Mouse (Mus musculus) CH12.LX (cell line): ENCODE data around the gene Abhd6. TPM values are rescaled to one million over a fixed set of nuclear protein-coding genes. Genes with fewer than 3 reads are reported as not detected.

Source experiments
- DNase-seq: peaks from one replicate; pipeline ENCODE4 v3.0.0-alpha.2; 2013; ENCODE audit errors: extremely low read depth
- H3K27ac ChIP-seq: 2 replicates; pipeline ENCODE4 v1.5.1; 2012; ENCODE audit warnings: low read depth, mild to moderate bottlenecking, control low read depth, moderate library complexity; ENCODE audit not compliant: insufficient read depth
- H3K27me3 ChIP-seq: replicated peaks from 2 replicates; pipeline ENCODE3; 2012; ENCODE audit warnings: inconsistent platforms
- H3K36me3 ChIP-seq, 2 experiments: replicated peaks in 1 of 2; 2 replicates each; pipeline versions ENCODE3 to v1.6.1; 2012; ENCODE audit warnings: inconsistent platforms in 1 of 2, low read length in 1 of 2, mild to moderate bottlenecking in 1 of 2, mixed read lengths in 1 of 2, moderate library complexity in 1 of 2; ENCODE audit not compliant: control insufficient read depth in 1 of 2, insufficient read depth in 1 of 2
- H3K4me1 ChIP-seq, 2 experiments: 2 replicates each; pipeline ENCODE4 v1.6.1; 2012; ENCODE audit warnings: inconsistent platforms in 1 of 2, moderate library complexity in 1 of 2; ENCODE audit not compliant: insufficient read depth in 2 of 2, control insufficient read depth in 1 of 2
- H3K4me2 ChIP-seq: 2 replicates; pipeline ENCODE4 v1.6.1; 2012; ENCODE audit warnings: low read depth, mild to moderate bottlenecking, control low read depth; ENCODE audit not compliant: poor library complexity, insufficient read depth, severe bottlenecking
- H3K4me3 ChIP-seq, 3 experiments: fragments of 150-350 bp in 1 of 3; sonication (generic) in 1 of 3; replicated peaks in 1 of 3; 2 replicates each; pipeline versions ENCODE3 to v1.5.1; 2011 to 2012; ENCODE audit warnings: low read depth in 2 of 3, low read length in 2 of 3, mild to moderate bottlenecking in 2 of 3, moderate library complexity in 2 of 3, control low read depth in 1 of 3, improper control_type of control experiment in 1 of 3, inconsistent platforms in 1 of 3, mixed read lengths in 1 of 3; ENCODE audit not compliant: poor library complexity in 1 of 3
- H3K79me2 ChIP-seq: replicated peaks from 2 replicates; pipeline ENCODE4 v1.6.1; 2012; ENCODE audit warnings: mild to moderate bottlenecking, moderate library complexity; ENCODE audit not compliant: control insufficient read depth, poor library complexity, insufficient read depth, severe bottlenecking; ENCODE audit errors: extremely low read depth
- H3K9ac ChIP-seq: 2 replicates; pipeline ENCODE4 v1.6.1; 2012; ENCODE audit warnings: low read depth, mild to moderate bottlenecking, control low read depth, moderate library complexity; ENCODE audit not compliant: insufficient read depth
- H3K9me3 ChIP-seq: replicated peaks from 2 replicates; pipeline ENCODE3; 2012; ENCODE audit warnings: low read length, inconsistent platforms, mixed read lengths
- BHLHE40 ChIP-seq: IDR thresholded peaks from 2 replicates; pipeline ENCODE4 v1.6.1; 2011; ENCODE audit warnings: mild to moderate bottlenecking, low read depth, low read length, improper control_type of control experiment
- CHD1 ChIP-seq: IDR thresholded peaks from 2 replicates; pipeline ENCODE4 v1.6.1; 2012; ENCODE audit warnings: low read depth, low read length, improper control_type of control experiment, inconsistent platforms
- CTCF ChIP-seq, 2 experiments: IDR thresholded peaks in 1 of 2; conservative IDR thresholded peaks in 1 of 2; 2 replicates each; pipeline ENCODE4 v1.5.1; 2011 to 2012; ENCODE audit warnings: low read depth in 2 of 2, low read length in 2 of 2, improper control_type of control experiment in 1 of 2, inconsistent platforms in 1 of 2, mild to moderate bottlenecking in 1 of 2, moderate library complexity in 1 of 2
- ELF1 ChIP-seq: IDR thresholded peaks from 2 replicates; pipeline ENCODE4 v1.6.1; 2014; ENCODE audit warnings: low read depth, mild to moderate bottlenecking, inconsistent platforms, low read length, improper control_type of control experiment
- EP300 ChIP-seq: IDR thresholded peaks from 2 replicates; pipeline ENCODE4 v1.6.1; 2011; ENCODE audit warnings: low read length, improper control_type of control experiment
- ETS1 ChIP-seq: conservative IDR thresholded peaks from 2 replicates; pipeline ENCODE4 v1.6.1; 2012; ENCODE audit warnings: low read depth, mild to moderate bottlenecking, inconsistent platforms, low read length, improper control_type of control experiment, moderate library complexity
- HCFC1 ChIP-seq: IDR thresholded peaks from 2 replicates; pipeline ENCODE4 v1.6.1; 2012; ENCODE audit warnings: low read depth, mild to moderate bottlenecking, inconsistent platforms, low read length, improper control_type of control experiment
- IRF4 ChIP-seq: IDR thresholded peaks from 2 replicates; pipeline ENCODE4 v1.6.1; 2014; ENCODE audit warnings: low read depth, mild to moderate bottlenecking, inconsistent platforms, low read length, improper control_type of control experiment
- JUN ChIP-seq: IDR thresholded peaks from 2 replicates; pipeline ENCODE4 v1.6.1; 2011; ENCODE audit warnings: low read depth, mild to moderate bottlenecking, low read length, improper control_type of control experiment, moderate library complexity; ENCODE audit not compliant: insufficient read depth
- JUND ChIP-seq: conservative IDR thresholded peaks from 2 replicates; pipeline ENCODE4 v1.6.1; 2011; ENCODE audit warnings: low read depth, low read length, improper control_type of control experiment
- KAT2A ChIP-seq: IDR thresholded peaks from 2 replicates; pipeline ENCODE4 v1.6.1; 2012; ENCODE audit warnings: low read length, improper control_type of control experiment, inconsistent platforms; ENCODE audit not compliant: insufficient replicate concordance
- MAFK ChIP-seq: IDR thresholded peaks from 2 replicates; pipeline ENCODE4 v1.6.1; 2011; ENCODE audit warnings: low read length, improper control_type of control experiment; ENCODE audit not compliant: insufficient replicate concordance
- MAZ ChIP-seq: IDR thresholded peaks from 2 replicates; pipeline ENCODE4 v1.6.1; 2012; ENCODE audit warnings: low read depth, mild to moderate bottlenecking, inconsistent platforms, low read length, improper control_type of control experiment, moderate library complexity
- MEF2A ChIP-seq: IDR thresholded peaks from 2 replicates; pipeline ENCODE4 v1.6.1; 2014; ENCODE audit warnings: low read depth, mild to moderate bottlenecking, inconsistent platforms, low read length, improper control_type of control experiment, borderline replicate concordance
- MYC ChIP-seq: IDR thresholded peaks from 2 replicates; pipeline ENCODE4 v1.6.1; 2011; ENCODE audit warnings: low read depth, mild to moderate bottlenecking, improper control_type of control experiment, low read length
- NRF1 ChIP-seq: IDR thresholded peaks from 2 replicates; pipeline ENCODE4 v1.6.1; 2014; ENCODE audit warnings: low read depth, mild to moderate bottlenecking, inconsistent platforms, low read length, improper control_type of control experiment, moderate library complexity
- POLR2A ChIP-seq: IDR thresholded peaks from 2 replicates; pipeline ENCODE4 v1.6.1; 2011; ENCODE audit warnings: low read depth, mild to moderate bottlenecking, improper control_type of control experiment, low read length
- RCOR1 ChIP-seq: conservative IDR thresholded peaks from 2 replicates; pipeline ENCODE4 v1.6.1; 2012; ENCODE audit warnings: low read depth, mild to moderate bottlenecking, inconsistent platforms, low read length, improper control_type of control experiment
- SIN3A ChIP-seq: IDR thresholded peaks from 2 replicates; pipeline ENCODE4 v1.6.1; 2012; ENCODE audit warnings: low read length, improper control_type of control experiment, inconsistent platforms
- SMC3 ChIP-seq: IDR thresholded peaks from 2 replicates; pipeline ENCODE4 v1.6.1; 2011; ENCODE audit warnings: low read depth, low read length, improper control_type of control experiment
- TCF12 ChIP-seq: IDR thresholded peaks from 2 replicates; pipeline ENCODE4 v1.6.1; 2014; ENCODE audit warnings: low read depth, mild to moderate bottlenecking, inconsistent platforms, low read length, improper control_type of control experiment
- UBTF ChIP-seq: IDR thresholded peaks from 2 replicates; pipeline ENCODE4 v1.6.1; 2012; ENCODE audit warnings: low read depth, mild to moderate bottlenecking, inconsistent platforms, low read length, improper control_type of control experiment, moderate library complexity
- USF2 ChIP-seq: conservative IDR thresholded peaks from 2 replicates; pipeline ENCODE4 v1.6.1; 2011; ENCODE audit warnings: low read depth, low read length, improper control_type of control experiment
- ZC3H11A ChIP-seq: IDR thresholded peaks from 2 replicates; pipeline ENCODE4 v1.6.1; 2012; ENCODE audit warnings: low read depth, mild to moderate bottlenecking, inconsistent platforms, low read length, improper control_type of control experiment
- ZMIZ1 ChIP-seq: IDR thresholded peaks from 2 replicates; pipeline ENCODE4 v1.6.1; 2012; ENCODE audit warnings: low read depth, mild to moderate bottlenecking, inconsistent platforms, low read length, improper control_type of control experiment
- dilution Hi-C: fragments of 300-500 bp; cut with MboI; formaldehyde crosslinking; loops from 2 replicates; pipeline ENCODE4 v1.14.3; 2020; ENCODE audit warnings: low sequenced_read_pairs; ENCODE audit not compliant: extremely low pct_unique_long_range_greater_than_20kb, extremely low pct_ligation_motif_present
- in situ Hi-C: fragments of 300-500 bp; cut with MboI; formaldehyde crosslinking; loops from 3 replicates; pipeline ENCODE4 v1.14.3; 2019; ENCODE audit warnings: low sequenced_read_pairs, low pct_ligation_motif_present, low pct_unique_long_range_greater_than_20kb, mixed read lengths
- polyA plus RNA-seq: library from polyadenylated mRNA; unstranded; fragments of >175 nt; gene quantifications from 2 replicates; pipeline ENCODE4 v1.2.1, GENCODE M21; 2012; ENCODE audit warnings: low read depth; ENCODE audit not compliant: insufficient read length
- total RNA-seq, 2 experiments: library from RNA; depleted of rRNA; stranded (reverse); fragments of 300-350 nt in 1 of 2; fragments of >200 nt in 1 of 2; gene quantifications; 2 replicates each; pipeline ENCODE4 v1.2.3; 2012 to 2014

Abhd6 gene
- total and polyA plus RNA-seq, 3 experiments, result 31.9 to 55.9 (median 36.0) TPM

GRCm38 (mm10) chr14:7989371-7989770 lies 13.3 kb upstream of the Abhd6 start:
- H3K27ac ChIP-seq, result no peak overlapping the region
- no peak overlapping the region for H3K4me3 ChIP-seq
- H3K27me3 ChIP-seq, result no peaks in the 10 kb centered on the region
- H3K9me3 ChIP-seq, result no peaks in the 10 kb centered on the region
- peaks cover 40 to 61% of the 10 kb centered on the region in 2 experiments for H3K4me1 ChIP-seq
- H3K9ac ChIP-seq, result no peak overlapping the region
- dilution Hi-C loops, result no loop called here
- no peak for TF ChIP-seq ZC3H11A
- no peak for TF ChIP-seq CTCF (conservative IDR thresholded peaks at IDR 0.05 in 1 of 2, IDR thresholded peaks at IDR 0.05 in 1 of 2; ENCODE audit: low read depth in 2 of 2, low read length in 2 of 2)
- no peak for TF ChIP-seq ZMIZ1
- no peak for TF ChIP-seq POLR2A
- TF ChIP-seq JUN, result peak; percentile 79
- peak; percentile 77 for TF ChIP-seq ETS1
- no peak for TF ChIP-seq NRF1
- TF ChIP-seq SMC3, result no peak
- TF ChIP-seq EP300, result peak; percentile 89
- peak; percentile 59 for TF ChIP-seq BHLHE40
- TF ChIP-seq RCOR1, result no peak
- peak; percentile 30; the same call in 1 of the 2 replicates for TF ChIP-seq MEF2A
- no peak for TF ChIP-seq MAZ
- no peak for TF ChIP-seq CHD1
- TF ChIP-seq KAT2A, result no peak
- TF ChIP-seq TCF12, result peak; percentile 48
- peak; percentile 94 for TF ChIP-seq IRF4
- no peak for TF ChIP-seq MAFK
- 0 out of 2 replicates have a peak, but pooled peaks have one; percentile 11 for TF ChIP-seq MYC
- no peak for TF ChIP-seq HCFC1
- no peak for TF ChIP-seq ELF1
- TF ChIP-seq JUND, result peak; percentile 92
- H3K36me3 ChIP-seq, result peaks cover 0 to 67% of the 10 kb centered on the region in 2 experiments
- in situ Hi-C loops, result no loop called here
- H3K79me2 ChIP-seq, result no peaks in the 10 kb centered on the region
- H3K4me2 ChIP-seq, result no peak overlapping the region
- peak; percentile 72 for DNase-seq

DNA sequence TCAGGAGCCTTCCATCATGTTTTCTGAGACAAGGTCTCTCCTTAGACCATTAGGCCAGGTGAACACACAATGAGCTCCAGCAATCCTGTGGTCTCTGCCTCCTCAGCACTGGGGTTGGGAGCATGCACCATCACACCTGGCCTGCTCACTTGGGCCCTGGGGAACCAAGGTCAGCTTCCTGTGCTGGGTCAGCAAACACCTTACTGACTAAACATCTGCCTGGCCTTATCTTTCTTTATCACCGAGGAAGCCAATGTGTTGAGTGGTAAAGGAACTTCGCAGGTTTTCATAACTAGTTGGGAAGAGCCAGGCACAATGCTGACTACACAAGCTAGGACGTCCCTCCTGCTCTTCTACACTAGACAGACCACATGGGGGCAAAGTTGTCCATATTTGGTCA lies 12.7 kb upstream of the Abhd6 start:
- Histone ChIP-seq H3K9ac (no peak overlapping the region), H3K79me2 (no peaks in the 10 kb centered on the region), H3K9me3 (no peaks in the 10 kb centered on the region), H3K4me2 (no peak overlapping the region), H3K4me1 (peaks cover 45 to 66% of the 10 kb centered on the region in 2 experiments), H3K4me3 (no peak overlapping the region), H3K27ac (no peak overlapping the region), H3K36me3 (peaks cover 0 to 61% of the 10 kb centered on the region in 2 experiments), H3K27me3 (no peaks in the 10 kb centered on the region)
- no peak for TF ChIP-seq USF2
- TF ChIP-seq TCF12, result 0 out of 2 replicates have a peak, but pooled peaks have one; percentile 5
- TF ChIP-seq UBTF, result no peak
- no peak for TF ChIP-seq KAT2A
- no peak for TF ChIP-seq SIN3A
- in situ Hi-C loops (loop anchor here (10.0 kb wide), 2 partner anchors 175 to 185 kb away; partner anchors contain the start of genes Flnb and Pdhb), dilution Hi-C loops (no loop called here)
- DNase-seq, result no peak
